In the genomic region with DNA sequence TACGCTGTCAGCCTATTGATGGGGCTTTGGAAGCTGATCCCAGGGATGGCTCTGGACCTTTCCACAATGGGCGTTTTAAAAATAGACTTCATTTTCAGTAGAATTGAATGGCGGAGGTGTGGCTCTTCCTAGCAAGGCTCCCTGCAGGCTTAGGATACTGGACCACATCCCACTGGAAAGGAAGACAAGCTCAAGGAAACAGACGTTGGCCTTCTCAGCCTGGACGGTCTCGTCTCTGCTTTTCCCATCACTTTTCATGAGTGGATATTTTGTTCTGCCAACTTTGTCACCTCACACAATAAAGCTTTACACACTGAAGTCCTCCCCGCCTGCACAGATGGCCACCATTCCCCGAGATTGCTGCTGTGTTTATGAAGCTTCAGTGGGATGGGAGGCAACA, we compare ENCODE assay signal across 20 mouse cellular contexts.
DNase-seq lines count a peak whose midpoint lies in the region; ATAC-seq lines count a peak whose summit lies in the region.
"Had no signal": no experiment of that assay in that cellular context is flagged by ENCODE, and none has a peak within 500 bp of the region (broad histone marks: within the 10 kb centered on the region; RNA-seq: fewer than 3 reads in every experiment).

No protein-coding gene starts in this region.

- H3K4me3 ChIP-seq in heart, embryonic 11.5 days (ENCODE audit: low read depth, low read length): no peak overlapping the region
- H3K4me3 ChIP-seq in midbrain, embryonic 10.5 days: no peak overlapping the region
- H3K4me3 ChIP-seq in midbrain, embryonic 15.5 days: no peak overlapping the region
- no peak overlapping the region for H3K4me3 ChIP-seq in limb, embryonic 15.5 days
- H3K4me3 ChIP-seq: forebrain, embryonic 13.5 days; heart, embryonic 13.5 days; liver, embryonic 12.5 days; midbrain, embryonic 13.5 days; neural tube, embryonic 12.5 days had no signal

- H3K27me3 ChIP-seq in heart, embryonic 11.5 days (ENCODE audit: control insufficient read depth, insufficient read depth, low read length): no peaks in the 10 kb centered on the region
- no peaks in the 10 kb centered on the region for H3K27me3 ChIP-seq in midbrain, embryonic 10.5 days (ENCODE audit: low read depth, poor library complexity, severe bottlenecking)
- H3K27me3 ChIP-seq in midbrain, embryonic 15.5 days (replicated peaks): no peaks in the 10 kb centered on the region
- no peaks in the 10 kb centered on the region for H3K27me3 ChIP-seq in limb, embryonic 15.5 days
- H3K27me3 ChIP-seq: forebrain, embryonic 13.5 days; heart, embryonic 13.5 days; midbrain, embryonic 13.5 days; neural tube, embryonic 12.5 days had no signal

- no peaks in the 10 kb centered on the region for H3K9me3 ChIP-seq in heart, embryonic 11.5 days (replicated peaks; ENCODE audit: control insufficient read depth, low read length)
- H3K9me3 ChIP-seq in midbrain, embryonic 10.5 days (replicated peaks): no peaks in the 10 kb centered on the region
- no peaks in the 10 kb centered on the region for H3K9me3 ChIP-seq in midbrain, embryonic 15.5 days
- H3K9me3 ChIP-seq in limb, embryonic 15.5 days: no peaks in the 10 kb centered on the region
- H3K9me3 ChIP-seq: forebrain, embryonic 13.5 days; heart, embryonic 13.5 days; liver, embryonic 12.5 days; midbrain, embryonic 13.5 days; neural tube, embryonic 12.5 days had no signal

- peak; percentile 14 for DNase-seq in cerebellum, adult 9-10 months
- DNase-seq in cerebellum, postnatal 25 days: no peak
- peak; percentile 78 for DNase-seq in heart, adult 8-10 months (ENCODE audit: low spot score)
- no peak for DNase-seq in midbrain, embryonic 10.5 days (ENCODE audit: low spot score)
- no peak for DNase-seq in left cerebral cortex, adult 11 months (ENCODE audit: low spot score)
- DNase-seq: adrenal gland, postnatal 10 days; cerebellum, adult 2 months; gastrocnemius, postnatal 10 days; kidney, postnatal 4 days; thymus, postnatal 36 days had no signal

- H3K36me3 ChIP-seq in heart, embryonic 11.5 days (ENCODE audit: control insufficient read depth, insufficient read depth, low read length): no peaks in the 10 kb centered on the region
- peaks cover 73% of the 10 kb centered on the region for H3K36me3 ChIP-seq in midbrain, embryonic 10.5 days
- no peaks in the 10 kb centered on the region; the same call in 1 of the 2 replicates for H3K36me3 ChIP-seq in midbrain, embryonic 15.5 days (replicated peaks)
- no peaks in the 10 kb centered on the region for H3K36me3 ChIP-seq in limb, embryonic 15.5 days
- H3K36me3 ChIP-seq: liver, embryonic 12.5 days had no signal

- H3K9ac ChIP-seq in heart, embryonic 11.5 days (ENCODE audit: low read depth, low read length): no peak overlapping the region
- no peak overlapping the region for H3K9ac ChIP-seq in midbrain, embryonic 15.5 days
- no peak overlapping the region for H3K9ac ChIP-seq in limb, embryonic 15.5 days
- H3K9ac ChIP-seq: forebrain, embryonic 13.5 days; heart, embryonic 13.5 days; liver, embryonic 12.5 days; midbrain, embryonic 13.5 days; neural tube, embryonic 12.5 days had no signal

- no peak for ATAC-seq in heart, embryonic 11.5 days (replicated peaks; ENCODE audit: insufficient number of reproducible peaks, low FRiP score, low TSS enrichment)
- ATAC-seq in midbrain, embryonic 15.5 days (replicated peaks): no peak
- peak; percentile 61; the same call in 1 of the 2 replicates for ATAC-seq in limb, embryonic 15.5 days (ENCODE audit: insufficient number of reproducible peaks, low FRiP score, low TSS enrichment, low read depth)
- ATAC-seq: activated CD4-positive, CD25-positive, alpha-beta regulatory T cell, adult 4 months; forebrain, embryonic 13.5 days; intestine, embryonic 16.5 days; liver, embryonic 12.5 days; midbrain, embryonic 13.5 days had no signal

- no peak overlapping the region for H3K4me2 ChIP-seq in heart, embryonic 11.5 days
- H3K4me2 ChIP-seq in midbrain, embryonic 15.5 days: no peak overlapping the region
- H3K4me2 ChIP-seq in limb, embryonic 15.5 days: no peak overlapping the region
- H3K4me2 ChIP-seq: forebrain, embryonic 13.5 days; heart, embryonic 13.5 days; liver, embryonic 12.5 days; midbrain, embryonic 13.5 days; neural tube, embryonic 12.5 days had no signal

- H3K27ac ChIP-seq in heart, embryonic 11.5 days (ENCODE audit: low read depth, low read length): no peak overlapping the region
- H3K27ac ChIP-seq in midbrain, embryonic 10.5 days (replicated peaks): peak overlapping the region; percentile 79; the same call in 1 of the 2 replicates
- H3K27ac ChIP-seq in midbrain, embryonic 15.5 days: no peak overlapping the region
- H3K27ac ChIP-seq in limb, embryonic 15.5 days: peak overlapping the region; percentile 23; the same call in 1 of the 2 replicates
- H3K27ac ChIP-seq: heart, embryonic 13.5 days; liver, embryonic 12.5 days; neural tube, embryonic 12.5 days had no signal

- WGBS in heart, embryonic 11.5 days (ENCODE audit: insufficient replicate concordance): 78% methylated on average over 8 of the region's 8 CpGs
- 90% methylated on average over 8 of the region's 8 CpGs for WGBS in midbrain, embryonic 10.5 days
- WGBS in midbrain, embryonic 15.5 days: 84% methylated on average over 8 of the region's 8 CpGs
- WGBS in limb, embryonic 15.5 days: 46% methylated on average over 8 of the region's 8 CpGs

- peaks cover 25% of the 10 kb centered on the region for H3K4me1 ChIP-seq in heart, embryonic 11.5 days (ENCODE audit: control insufficient read depth, insufficient read depth, low read length)
- H3K4me1 ChIP-seq in midbrain, embryonic 10.5 days: peaks cover 33% of the 10 kb centered on the region
- peaks cover 26% of the 10 kb centered on the region for H3K4me1 ChIP-seq in midbrain, embryonic 15.5 days
- H3K4me1 ChIP-seq in limb, embryonic 15.5 days: peaks cover 45% of the 10 kb centered on the region

Comparison
In these comparisons a context has a peak if more than half of its experiments do, and no peak if none do; other contexts are left out.
1. DNase-seq: peak in cerebellum, adult 9-10 months (single experiment) and heart, adult 8-10 months (single experiment); none in cerebellum, postnatal 25 days (0 of 2), midbrain, embryonic 10.5 days (single experiment) and left cerebral cortex, adult 11 months (single experiment).
2. H3K27ac ChIP-seq: peak in midbrain, embryonic 10.5 days (single experiment) and limb, embryonic 15.5 days (single experiment); none in heart, embryonic 11.5 days (single experiment) and midbrain, embryonic 15.5 days (single experiment).